Mouse (Mus musculus) T-helper 2 cell (primary cell): ENCODE data around the gene Acsl3.

Experiments
- in situ Hi-C: fragments of 300-600 bp; cut with MboI, MseI; formaldehyde crosslinking; loops from one replicate; pipeline ENCODE4 v1.15.1; 2025; ENCODE audit warnings: high pct_unique_total_duplicates

Gene Acsl3

GRCm38 (mm10) chr1:78740676-78741075, 83.1 kb downstream of the Acsl3 start:
- in situ Hi-C loops: no loop called here

GRCm38 (mm10) chr1:78742198-78742597, 84.6 kb downstream of the Acsl3 start:
- in situ Hi-C loops: no loop called here

GRCm38 (mm10) chr1:78743318-78743717, 85.7 kb downstream of the Acsl3 start:
- in situ Hi-C loops: no loop called here

- in situ Hi-C loops: no loop called here
These were observed 87.7 kb downstream of the Acsl3 start for GRCm38 (mm10) chr1:78745230-78745777.
